Mouse (Mus musculus) right cerebral cortex, postnatal 36 days (tissue): Measurements from ENCODE around the gene Col1a2.

ENCODE experiments used
- DNase-seq, 2 experiments: peaks; one replicate each; pipeline ENCODE4 v3.0.0; 2022; ENCODE audit warnings: low spot score in 2 of 2, mixed read lengths in 1 of 2

Col1a2 gene

GRCm38 (mm10) chr6:4504603-4505131 lies at the start of gene Col1a2:
Gene Col1a2, plus strand, starts transcription at chr6:4504814.
- DNase-seq = no peak

GRCm38 (mm10) chr6:4455518-4455917 lies 49.1 kb upstream of the Col1a2 start:
- DNase-seq = no peak

- DNase-seq = no peak
These were observed 48.5 kb upstream of the Col1a2 start for GRCm38 (mm10) chr6:4455961-4456617.

GRCm38 (mm10) chr6:4456691-4457447 lies 47.7 kb upstream of the Col1a2 start:
- DNase-seq = no peak

- no peak for DNase-seq
These were observed 47.0 kb upstream of the Col1a2 start for GRCm38 (mm10) chr6:4457555-4457996.

- no peak for DNase-seq
These were observed 39.3 kb upstream of the Col1a2 start for GRCm38 (mm10) chr6:4465320-4465719.

- DNase-seq = no peak
These were observed 21.1 kb upstream of the Col1a2 start for GRCm38 (mm10) chr6:4483577-4483936.

- DNase-seq = no peak
These were observed 20.5 kb upstream of the Col1a2 start for GRCm38 (mm10) chr6:4483937-4484601.

GRCm38 (mm10) chr6:4488349-4488748 lies 16.3 kb upstream of the Col1a2 start:
- DNase-seq = no peak

GRCm38 (mm10) chr6:4488966-4489365 lies 15.6 kb upstream of the Col1a2 start:
- no peak for DNase-seq

- DNase-seq = no peak
These were observed 15.0 kb upstream of the Col1a2 start for GRCm38 (mm10) chr6:4489366-4490245.

GRCm38 (mm10) chr6:4493666-4494065 lies 10.9 kb upstream of the Col1a2 start:
- DNase-seq = no peak

- no peak for DNase-seq
These were observed 8.2 kb upstream of the Col1a2 start for GRCm38 (mm10) chr6:4496428-4496827.

- no peak for DNase-seq
These were observed 1.5 kb upstream of the Col1a2 start for GRCm38 (mm10) chr6:4503106-4503505.

- DNase-seq = no peak
These were observed 764 bp downstream of the Col1a2 start for GRCm38 (mm10) chr6:4505158-4505997.

- DNase-seq = no peak
These were observed 1.5 kb downstream of the Col1a2 start for GRCm38 (mm10) chr6:4506106-4506505.

- no peak for DNase-seq
These were observed 2.2 kb downstream of the Col1a2 start for GRCm38 (mm10) chr6:4506791-4507190.

GRCm38 (mm10) chr6:4507323-4507722 lies 2.7 kb downstream of the Col1a2 start:
- DNase-seq = no peak

GRCm38 (mm10) chr6:4508279-4508678 lies 3.7 kb downstream of the Col1a2 start:
- DNase-seq = no peak

GRCm38 (mm10) chr6:4509395-4509794 lies 4.8 kb downstream of the Col1a2 start:
- no peak for DNase-seq

GRCm38 (mm10) chr6:4514671-4515070 lies 10.1 kb downstream of the Col1a2 start:
- DNase-seq = no peak
